Mouse (Mus musculus) MEL (cell line): ENCODE measurements around the gene Mtnr1a. TPM values are rescaled to one million over a fixed set of nuclear protein-coding genes. Genes with fewer than 3 reads are reported as not detected.

Experiments
- DNase-seq: peaks from one replicate; pipeline ENCODE4 v3.0.0; 2011; ENCODE audit warnings: low read depth, low spot score
- H3K27ac ChIP-seq: 2 replicates; pipeline ENCODE4 v1.5.1; 2012; ENCODE audit warnings: low read depth, mild to moderate bottlenecking, control low read depth, low read length, moderate library complexity; ENCODE audit not compliant: control insufficient read depth
- H3K27me3 ChIP-seq, 2 experiments: fragments of 150-350 bp in 1 of 2; sonication (generic) in 1 of 2; 2 replicates each; pipeline ENCODE4 v1.6.1; 2012; ENCODE audit warnings: low read length in 2 of 2, mild to moderate bottlenecking in 2 of 2, improper control_type of control experiment in 1 of 2, moderate library complexity in 1 of 2; ENCODE audit not compliant: insufficient read depth in 2 of 2, control insufficient read depth in 1 of 2
- H3K36me3 ChIP-seq, 2 experiments: 2 replicates each; pipeline ENCODE4 v1.6.1; 2012 to 2014; ENCODE audit warnings: low read length in 2 of 2, improper control_type of control experiment in 1 of 2, inconsistent platforms in 1 of 2, mild to moderate bottlenecking in 1 of 2; ENCODE audit not compliant: insufficient read depth in 2 of 2, control insufficient read depth in 1 of 2
- H3K4me1 ChIP-seq, 2 experiments: fragments of 150-350 bp in 1 of 2; sonication (generic) in 1 of 2; 2 replicates each; pipeline ENCODE4 v1.6.1; 2012; ENCODE audit warnings: low read length in 2 of 2, improper control_type of control experiment in 1 of 2, mild to moderate bottlenecking in 1 of 2; ENCODE audit not compliant: insufficient read depth in 2 of 2, control insufficient read depth in 1 of 2
- H3K4me3 ChIP-seq, 2 experiments: fragments of 150-350 bp in 1 of 2; sonication (generic) in 1 of 2; 2 replicates each; pipeline ENCODE4 v1.5.1; 2012; ENCODE audit warnings: low read depth in 2 of 2, low read length in 2 of 2, mild to moderate bottlenecking in 2 of 2, moderate library complexity in 2 of 2, control low read depth in 1 of 2, improper control_type of control experiment in 1 of 2; ENCODE audit not compliant: control insufficient read depth in 1 of 2, insufficient read depth in 1 of 2
- H3K79me2 ChIP-seq: 2 replicates; pipeline ENCODE4 v1.6.1; 2012; ENCODE audit warnings: mild to moderate bottlenecking, low read length, moderate library complexity; ENCODE audit not compliant: control insufficient read depth, poor library complexity, insufficient read depth
- H3K9ac ChIP-seq: 2 replicates; pipeline ENCODE4 v1.6.1; 2012; ENCODE audit warnings: low read depth, mild to moderate bottlenecking, control low read depth, low read length, moderate library complexity; ENCODE audit not compliant: control insufficient read depth, poor library complexity, severe bottlenecking
- H3K9me3 ChIP-seq: fragments of 150-350 bp; sonication (generic); replicated peaks from 2 replicates; pipeline ENCODE4 v1.6.1; 2012; ENCODE audit warnings: mild to moderate bottlenecking, low read length, improper control_type of control experiment, moderate library complexity; ENCODE audit not compliant: insufficient read depth
- CHD1 ChIP-seq: IDR thresholded peaks from 2 replicates; pipeline ENCODE4 v1.6.1; 2012; ENCODE audit warnings: low read depth, mild to moderate bottlenecking, inconsistent platforms, low read length, improper control_type of control experiment
- CTCF ChIP-seq, 3 experiments: IDR thresholded peaks in 2 of 3; conservative IDR thresholded peaks in 1 of 3; 2 replicates each; pipeline ENCODE4 v1.5.1; 2011 to 2012; ENCODE audit warnings: low read length in 3 of 3, low read depth in 2 of 3, mild to moderate bottlenecking in 2 of 3, improper control_type of control experiment in 1 of 3, inconsistent platforms in 1 of 3, mixed read lengths in 1 of 3, moderate library complexity in 1 of 3; ENCODE audit not compliant: control insufficient read depth in 1 of 3, insufficient read depth in 1 of 3, poor library complexity in 1 of 3, severe bottlenecking in 1 of 3
- E2F4 ChIP-seq: IDR thresholded peaks from 2 replicates; pipeline ENCODE4 v1.6.1; 2011; ENCODE audit warnings: low read depth, low read length, improper control_type of control experiment, borderline replicate concordance
- ELF1 ChIP-seq: IDR thresholded peaks from 2 replicates; pipeline ENCODE4 v1.6.1; 2014; ENCODE audit warnings: low read depth, mild to moderate bottlenecking, inconsistent platforms, low read length, improper control_type of control experiment, moderate library complexity
- ETS1 ChIP-seq: IDR thresholded peaks from 2 replicates; pipeline ENCODE4 v1.6.1; 2012; ENCODE audit warnings: low read depth, mild to moderate bottlenecking, inconsistent platforms, low read length, improper control_type of control experiment, moderate library complexity
- GABPA ChIP-seq: IDR thresholded peaks from 2 replicates; pipeline ENCODE4 v1.6.1; 2012; ENCODE audit warnings: low read depth, mild to moderate bottlenecking, inconsistent platforms, low read length, improper control_type of control experiment, moderate library complexity
- GATA1 ChIP-seq: IDR thresholded peaks from 2 replicates; pipeline ENCODE4 v1.6.1; 2011; ENCODE audit warnings: low read depth, low read length, improper control_type of control experiment
- KAT2A ChIP-seq: conservative IDR thresholded peaks from 2 replicates; pipeline ENCODE4 v1.6.1; 2012; ENCODE audit warnings: low read depth, low read length, improper control_type of control experiment, inconsistent platforms
- MAX ChIP-seq: IDR thresholded peaks from 2 replicates; pipeline ENCODE4 v1.6.1; 2011; ENCODE audit warnings: low read length, improper control_type of control experiment
- MEF2A ChIP-seq: IDR thresholded peaks from 2 replicates; pipeline ENCODE4 v1.6.1; 2014; ENCODE audit warnings: low read depth, mild to moderate bottlenecking, inconsistent platforms, low read length, improper control_type of control experiment; ENCODE audit not compliant: poor library complexity, insufficient replicate concordance, severe bottlenecking; ENCODE audit errors: extremely low read depth
- MYC ChIP-seq: IDR thresholded peaks from 2 replicates; pipeline ENCODE4 v1.6.1; 2011; ENCODE audit warnings: low read depth, mild to moderate bottlenecking, low read length, improper control_type of control experiment, moderate library complexity
- NELFE ChIP-seq: IDR thresholded peaks from 2 replicates; pipeline ENCODE4 v1.6.1; 2011; ENCODE audit warnings: low read depth, low read length, improper control_type of control experiment
- NRF1 ChIP-seq: IDR thresholded peaks from 2 replicates; pipeline ENCODE4 v1.6.1; 2014; ENCODE audit warnings: low read depth, mild to moderate bottlenecking, inconsistent platforms, low read length, improper control_type of control experiment, moderate library complexity; ENCODE audit not compliant: poor library complexity, insufficient read depth, severe bottlenecking
- RAD21 ChIP-seq: IDR thresholded peaks from 2 replicates; pipeline ENCODE4 v1.6.1; 2011; ENCODE audit warnings: mild to moderate bottlenecking, low read depth, low read length, improper control_type of control experiment
- RCOR1 ChIP-seq: IDR thresholded peaks from 2 replicates; pipeline ENCODE4 v1.6.1; 2012; ENCODE audit warnings: low read depth, mild to moderate bottlenecking, inconsistent platforms, low read length, improper control_type of control experiment
- SIN3A ChIP-seq: IDR thresholded peaks from 2 replicates; pipeline ENCODE4 v1.6.1; 2012; ENCODE audit warnings: low read length, improper control_type of control experiment, inconsistent platforms
- SMC3 ChIP-seq: IDR thresholded peaks from 2 replicates; pipeline ENCODE4 v1.6.1; 2011; ENCODE audit warnings: low read depth, low read length, improper control_type of control experiment
- TAL1 ChIP-seq: IDR thresholded peaks from 2 replicates; pipeline ENCODE4 v1.6.1; 2012; ENCODE audit warnings: mild to moderate bottlenecking, inconsistent platforms, low read length, moderate library complexity, mixed read lengths
- TBP ChIP-seq: IDR thresholded peaks from 2 replicates; pipeline ENCODE4 v1.8.0; 2011; ENCODE audit warnings: low read depth, low read length, improper control_type of control experiment
- TCF12 ChIP-seq: IDR thresholded peaks from 2 replicates; pipeline ENCODE4 v1.6.1; 2014; ENCODE audit warnings: low read depth, mild to moderate bottlenecking, inconsistent platforms, low read length, improper control_type of control experiment, moderate library complexity
- USF1 ChIP-seq: IDR thresholded peaks from 2 replicates; pipeline ENCODE4 v1.6.1; 2014; ENCODE audit warnings: low read depth, mild to moderate bottlenecking, inconsistent platforms, low read length, improper control_type of control experiment, moderate library complexity
- ZC3H11A ChIP-seq: IDR thresholded peaks from 2 replicates; pipeline ENCODE4 v1.6.1; 2012; ENCODE audit warnings: low read depth, mild to moderate bottlenecking, inconsistent platforms, low read length, improper control_type of control experiment
- ZKSCAN1 ChIP-seq: IDR thresholded peaks from 2 replicates; pipeline ENCODE4 v1.6.1; 2012; ENCODE audit warnings: low read depth, mild to moderate bottlenecking, inconsistent platforms, low read length, improper control_type of control experiment, moderate library complexity
- ZMIZ1 ChIP-seq: IDR thresholded peaks from 2 replicates; pipeline ENCODE4 v1.6.1; 2012; ENCODE audit warnings: low read depth, mild to moderate bottlenecking, inconsistent platforms, low read length, improper control_type of control experiment, moderate library complexity
- polyA plus RNA-seq, 2 experiments: library from polyadenylated mRNA; stranded (reverse) in 1 of 2; unstranded in 1 of 2; fragments of >175 nt in 1 of 2; fragments of >200 nt in 1 of 2; gene quantifications; 2 replicates each; pipeline versions ENCODE4 v1.2.1 to v1.2.4; 2012; ENCODE audit warnings: low replicate concordance in 2 of 2, low read depth in 1 of 2; ENCODE audit not compliant: insufficient read length in 2 of 2, insufficient read depth in 1 of 2, missing spikeins in 1 of 2
- total RNA-seq: library from RNA; depleted of rRNA; stranded (reverse); fragments of 300-350 nt; gene quantifications from 2 replicates; pipeline ENCODE4 v1.2.3, GENCODE M21; 2012

Mtnr1a gene
- total and polyA plus RNA-seq, 3 experiments: 0.28 TPM; not detected in 2

GRCm38 (mm10) chr8:45051236-45051635 lies 17.7 kb upstream of the Mtnr1a start:
- H3K4me1 ChIP-seq: no peaks in the 10 kb centered on the region
- no peak overlapping the region for H3K27ac ChIP-seq
- no peak overlapping the region for H3K9ac ChIP-seq
- no peaks in the 10 kb centered on the region for H3K36me3 ChIP-seq
- H3K79me2 ChIP-seq: no peaks in the 10 kb centered on the region
- no peak overlapping the region for H3K4me3 ChIP-seq
- no peak for DNase-seq
- H3K27me3 ChIP-seq: no peaks in the 10 kb centered on the region
- no peak for TF ChIP-seq MYC
- TF ChIP-seq ZC3H11A: no peak
- TF ChIP-seq TBP: no peak
- TF ChIP-seq ZMIZ1: no peak
- no peak for TF ChIP-seq RCOR1
- TF ChIP-seq MAX: no peak
- no peak for TF ChIP-seq MEF2A
- TF ChIP-seq CHD1: no peak
- TF ChIP-seq NRF1: no peak
- TF ChIP-seq E2F4: no peak
- TF ChIP-seq ZKSCAN1: no peak
- TF ChIP-seq GATA1: no peak
- no peak for TF ChIP-seq SMC3
- no peaks in the 10 kb centered on the region for H3K9me3 ChIP-seq

GRCm38 (mm10) chr8:45052205-45052604 lies 16.7 kb upstream of the Mtnr1a start:
- no peaks in the 10 kb centered on the region for H3K36me3 ChIP-seq
- no peak overlapping the region for H3K9ac ChIP-seq
- no peaks in the 10 kb centered on the region for H3K27me3 ChIP-seq
- H3K27ac ChIP-seq: no peak overlapping the region
- no peaks in the 10 kb centered on the region for H3K79me2 ChIP-seq
- TF ChIP-seq GATA1 (no peak), RAD21 (peak; percentile 64), ZC3H11A (peak; percentile 39), CTCF (IDR thresholded peaks at IDR 0.05 in 2 of 3, conservative IDR thresholded peaks at IDR 0.05 in 1 of 3; ENCODE audit: control insufficient read depth in 1 of 3, insufficient read depth in 1 of 3, low read depth in 2 of 3, low read length in 3 of 3, poor library complexity in 1 of 3, severe bottlenecking in 1 of 3) (peak in 2 of 3 experiments; percentile 19 to 62; a peak in 3 of 6 replicates), ZMIZ1 (no peak), RCOR1 (no peak), SMC3 (peak; percentile 59)
- no peak overlapping the region for H3K4me3 ChIP-seq
- DNase-seq: peak; percentile 27
- no peaks in the 10 kb centered on the region for H3K9me3 ChIP-seq
- H3K4me1 ChIP-seq: no peaks in the 10 kb centered on the region

- H3K36me3 ChIP-seq: no peaks in the 10 kb centered on the region
- no peaks in the 10 kb centered on the region for H3K9me3 ChIP-seq
- TF ChIP-seq NELFE: no peak
- TF ChIP-seq ZC3H11A: no peak
- no peak for TF ChIP-seq CHD1
- no peak for TF ChIP-seq SMC3
- no peak for TF ChIP-seq MEF2A
- no peak for TF ChIP-seq SIN3A
- no peak for TF ChIP-seq ETS1
- no peak for TF ChIP-seq ZMIZ1
- no peak for TF ChIP-seq TCF12
- TF ChIP-seq USF1: no peak
- TF ChIP-seq GABPA: no peak
- TF ChIP-seq TAL1: no peak
- no peak for TF ChIP-seq RCOR1
- TF ChIP-seq RAD21: no peak
- no peak for TF ChIP-seq KAT2A
- TF ChIP-seq ELF1: no peak
- no peak for DNase-seq
- no peak overlapping the region for H3K9ac ChIP-seq
- no peaks in the 10 kb centered on the region for H3K79me2 ChIP-seq
- H3K4me3 ChIP-seq: no peak overlapping the region
- H3K27me3 ChIP-seq: no peaks in the 10 kb centered on the region
- H3K27ac ChIP-seq: no peak overlapping the region
- no peaks in the 10 kb centered on the region for H3K4me1 ChIP-seq
Observed at GRCm38 (mm10) chr8:45052618-45053017, 16.3 kb upstream of the Mtnr1a start.
